Comparison of ENCODE assay signal across 8 mouse cellular contexts in the genomic region with DNA sequence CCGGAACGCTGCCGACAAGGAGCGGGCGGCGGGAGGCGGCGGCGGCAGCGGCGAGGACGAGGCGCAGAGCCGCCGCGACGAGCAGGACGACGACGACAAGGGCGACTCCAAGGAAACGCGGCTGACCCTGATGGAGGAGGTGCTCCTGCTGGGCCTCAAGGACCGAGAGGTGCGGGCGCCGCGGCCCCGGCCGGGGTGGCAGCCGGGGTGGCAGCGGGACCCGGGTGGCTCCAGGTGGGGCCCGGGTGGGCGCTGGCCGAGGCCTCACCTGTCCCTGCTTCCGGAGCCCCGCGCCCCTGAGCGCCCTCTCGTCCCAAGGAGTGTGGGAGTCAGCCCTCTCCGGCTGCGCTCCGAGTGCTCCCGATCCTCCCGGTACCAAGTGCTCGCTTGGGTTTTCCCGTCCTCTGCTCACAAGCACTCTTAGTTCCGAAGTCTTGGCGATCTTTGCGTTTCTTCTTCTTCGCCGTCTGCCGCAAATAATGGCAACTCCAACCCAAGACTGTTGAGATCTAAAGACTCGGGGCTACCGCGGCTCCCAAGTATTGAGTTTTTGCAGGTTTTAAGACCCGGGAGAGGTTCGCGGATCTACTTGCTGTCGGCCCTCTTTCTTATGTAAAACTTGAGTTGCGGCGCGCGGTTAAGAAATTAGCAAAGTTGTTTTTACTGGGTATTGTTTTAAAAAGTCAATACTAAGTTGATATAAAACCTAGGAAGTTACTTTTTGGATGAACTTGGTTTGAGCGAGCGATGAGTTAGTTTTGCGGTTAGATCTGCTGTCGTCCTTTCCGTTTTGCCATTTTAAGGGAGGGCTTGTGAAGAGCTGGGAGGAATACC. TPM values are rescaled to one million over a fixed set of nuclear protein-coding genes. Genes with fewer than 3 reads are reported as not detected.
DNase-seq lines count a peak whose midpoint lies in the region; ATAC-seq and TF ChIP-seq lines count a peak whose summit lies in the region.

A gene (minus strand): TSS at position 112 of the 834 bp plus-strand sequence.

- H3K36me3 ChIP-seq in embryonic facial prominence, embryonic 13.5 days, result peaks cover 5% of the 10 kb centered on the region
- peaks cover 15% of the 10 kb centered on the region; the same call in 1 of the 2 replicates for H3K36me3 ChIP-seq in heart, embryonic 13.5 days
- peaks cover 11% of the 10 kb centered on the region for H3K36me3 ChIP-seq in kidney, embryonic 15.5 days
- peaks cover 9% of the 10 kb centered on the region; the same call in 1 of the 2 replicates for H3K36me3 ChIP-seq in lung, embryonic 14.5 days (ENCODE audit: insufficient read depth)
- no peaks in the 10 kb centered on the region for H3K36me3 ChIP-seq in neural tube, embryonic 15.5 days

- DNase-seq in CD4-positive, CD25-positive, alpha-beta regulatory T cell, adult 2 months (ENCODE audit: low read depth, low spot score), result peak; percentile 69
- DNase-seq in lung, embryonic 14.5 days, result peak; percentile 65
- DNase-seq in thymus, postnatal 25 days, result peak; percentile 60

- H3K27ac ChIP-seq in embryonic facial prominence, embryonic 13.5 days, result peak within 1 kb of the TSS; percentile 94
- H3K27ac ChIP-seq in heart, embryonic 13.5 days (replicated peaks), result peak within 1 kb of the TSS; percentile 95
- peak within 1 kb of the TSS; percentile 93 for H3K27ac ChIP-seq in kidney, embryonic 15.5 days
- peak within 1 kb of the TSS; percentile 96 for H3K27ac ChIP-seq in lung, embryonic 14.5 days (ENCODE audit: low read depth)
- H3K27ac ChIP-seq in neural tube, embryonic 15.5 days (replicated peaks), result peak within 1 kb of the TSS; percentile 95

- H3K27me3 ChIP-seq in embryonic facial prominence, embryonic 13.5 days, result peaks cover 12% of the 10 kb centered on the region
- peaks cover 4% of the 10 kb centered on the region; the same call in 1 of the 2 replicates for H3K27me3 ChIP-seq in heart, embryonic 13.5 days (replicated peaks)
- no peaks in the 10 kb centered on the region for H3K27me3 ChIP-seq in kidney, embryonic 15.5 days
- 0 out of 2 replicates have a peak, but pooled peaks cover 2% of the 10 kb centered on the region for H3K27me3 ChIP-seq in lung, embryonic 14.5 days (ENCODE audit: insufficient read depth, low read length)
- H3K27me3 ChIP-seq in neural tube, embryonic 15.5 days (replicated peaks), result peaks cover 3% of the 10 kb centered on the region; the same call in 1 of the 2 replicates

- peak within 1 kb of the TSS; percentile 99 for H3K4me3 ChIP-seq in embryonic facial prominence, embryonic 13.5 days
- H3K4me3 ChIP-seq in heart, embryonic 13.5 days, result peak within 1 kb of the TSS; percentile 89
- peak within 1 kb of the TSS; percentile 100 for H3K4me3 ChIP-seq in kidney, embryonic 15.5 days (replicated peaks)
- H3K4me3 ChIP-seq in lung, embryonic 14.5 days (ENCODE audit: low read depth, low read length), result peak within 1 kb of the TSS; percentile 100
- H3K4me3 ChIP-seq in neural tube, embryonic 15.5 days (replicated peaks), result peak within 1 kb of the TSS; percentile 99

- ATAC-seq in activated CD4-positive, CD25-positive, alpha-beta regulatory T cell, adult 4 months, result peak; percentile 36
- ATAC-seq in embryonic facial prominence, embryonic 13.5 days (ENCODE audit: insufficient number of reproducible peaks, insufficient read depth, low FRiP score, low TSS enrichment, low read depth), result no peak
- peak; percentile 9; the same call in 1 of the 2 replicates for ATAC-seq in heart, embryonic 13.5 days (ENCODE audit: extremely low read depth, insufficient number of reproducible peaks, low FRiP score, low TSS enrichment)
- ATAC-seq in kidney, embryonic 15.5 days (replicated peaks; ENCODE audit: low FRiP score), result peak; percentile 58
- peak; percentile 38 for ATAC-seq in lung, embryonic 14.5 days (ENCODE audit: insufficient read depth)
- peak; percentile 48 for ATAC-seq in neural tube, embryonic 15.5 days (ENCODE audit: low FRiP score)

- H3K4me1 ChIP-seq in embryonic facial prominence, embryonic 13.5 days, result peaks cover 15% of the 10 kb centered on the region
- peaks cover 41% of the 10 kb centered on the region for H3K4me1 ChIP-seq in heart, embryonic 13.5 days
- peaks cover 25% of the 10 kb centered on the region for H3K4me1 ChIP-seq in kidney, embryonic 15.5 days
- H3K4me1 ChIP-seq in lung, embryonic 14.5 days (ENCODE audit: insufficient read depth), result no peaks in the 10 kb centered on the region; the same call in 1 of the 2 replicates
- H3K4me1 ChIP-seq in neural tube, embryonic 15.5 days, result peaks cover 43% of the 10 kb centered on the region

- no peaks in the 10 kb centered on the region for H3K9me3 ChIP-seq in embryonic facial prominence, embryonic 13.5 days
- no peaks in the 10 kb centered on the region for H3K9me3 ChIP-seq in heart, embryonic 13.5 days
- H3K9me3 ChIP-seq in kidney, embryonic 15.5 days (replicated peaks), result no peaks in the 10 kb centered on the region
- no peaks in the 10 kb centered on the region for H3K9me3 ChIP-seq in lung, embryonic 14.5 days (ENCODE audit: low read depth, low read length)
- no peaks in the 10 kb centered on the region for H3K9me3 ChIP-seq in neural tube, embryonic 15.5 days (replicated peaks)

- H3K4me2 ChIP-seq in embryonic facial prominence, embryonic 13.5 days, result peak within 1 kb of the TSS; percentile 81
- peak within 1 kb of the TSS; percentile 75 for H3K4me2 ChIP-seq in heart, embryonic 13.5 days
- H3K4me2 ChIP-seq in kidney, embryonic 15.5 days, result peak within 1 kb of the TSS; percentile 76
- H3K4me2 ChIP-seq in lung, embryonic 14.5 days, result peak within 1 kb of the TSS; percentile 77
- peak within 1 kb of the TSS; percentile 78 for H3K4me2 ChIP-seq in neural tube, embryonic 15.5 days

- peak within 1 kb of the TSS; percentile 99 for H3K9ac ChIP-seq in embryonic facial prominence, embryonic 13.5 days
- H3K9ac ChIP-seq in heart, embryonic 13.5 days, result peak within 1 kb of the TSS; percentile 99
- H3K9ac ChIP-seq in kidney, embryonic 15.5 days, result peak within 1 kb of the TSS; percentile 97
- peak within 1 kb of the TSS; percentile 98 for H3K9ac ChIP-seq in lung, embryonic 14.5 days
- H3K9ac ChIP-seq in neural tube, embryonic 15.5 days (replicated peaks), result peak within 1 kb of the TSS; percentile 94

- under 1% methylated on average over 67 of the region's 70 CpGs for WGBS in embryonic facial prominence, embryonic 13.5 days
- under 1% methylated on average over 66 of the region's 70 CpGs for WGBS in heart, embryonic 13.5 days
- WGBS in kidney, embryonic 15.5 days, result under 1% methylated on average over 70 of the region's 70 CpGs
- under 1% methylated on average over 61 of the region's 70 CpGs for WGBS in lung, embryonic 14.5 days
- under 1% methylated on average over 61 of the region's 70 CpGs for WGBS in neural tube, embryonic 15.5 days

- no peak for TF ChIP-seq CTCF in lung, embryonic 14.5 days (IDR thresholded peaks at IDR 0.05; ENCODE audit: low read depth)

RNA-seq across cellular contexts. Expression of the gene that starts here (rescaled TPM):
- not detected for polyA plus RNA-seq in activated CD4-positive, CD25-positive, alpha-beta regulatory T cell, adult 4 months (2017; shearing (Covaris generic))
- polyA plus RNA-seq in embryonic facial prominence, embryonic 13.5 days (2015; fragmentation: Nextera tagmentation; extraction: Ambion mirVana), result not detected in 2 replicates
- 0.78 and 1.3 TPM in 2 replicates for polyA plus RNA-seq in heart, embryonic 13.5 days (2015; fragmentation: Nextera tagmentation; extraction: Ambion mirVana)
- polyA plus RNA-seq in kidney, embryonic 15.5 days (2015; fragmentation: Nextera tagmentation; extraction: Ambion mirVana), result 1.2 TPM in 1 of 2 replicates, not detected in the other
- 1.3 and 2.0 TPM in 2 replicates for polyA plus RNA-seq in lung, embryonic 14.5 days (2014; fragmentation: Nextera tagmentation; extraction: Ambion mirVana)
- 0.47 TPM in 1 of 2 replicates, not detected in the other for polyA plus RNA-seq in neural tube, embryonic 15.5 days (2015; fragmentation: Nextera tagmentation; extraction: Ambion mirVana)

Comparison
In these comparisons a context has a peak if more than half of its experiments do, and no peak if none do; other contexts are left out.
1. Peak in ATAC-seq in activated CD4-positive, CD25-positive, alpha-beta regulatory T cell, adult 4 months; RNA of the gene not detected or under 1 TPM.
2. Peak in ATAC-seq, H3K4me3 ChIP-seq, H3K27ac ChIP-seq, H3K9ac ChIP-seq and H3K4me2 ChIP-seq in neural tube, embryonic 15.5 days; RNA of the gene not detected or under 1 TPM.